Mouse (Mus musculus): ENCODE measurements around the gene Crhr2.

Gene Crhr2

DNA sequence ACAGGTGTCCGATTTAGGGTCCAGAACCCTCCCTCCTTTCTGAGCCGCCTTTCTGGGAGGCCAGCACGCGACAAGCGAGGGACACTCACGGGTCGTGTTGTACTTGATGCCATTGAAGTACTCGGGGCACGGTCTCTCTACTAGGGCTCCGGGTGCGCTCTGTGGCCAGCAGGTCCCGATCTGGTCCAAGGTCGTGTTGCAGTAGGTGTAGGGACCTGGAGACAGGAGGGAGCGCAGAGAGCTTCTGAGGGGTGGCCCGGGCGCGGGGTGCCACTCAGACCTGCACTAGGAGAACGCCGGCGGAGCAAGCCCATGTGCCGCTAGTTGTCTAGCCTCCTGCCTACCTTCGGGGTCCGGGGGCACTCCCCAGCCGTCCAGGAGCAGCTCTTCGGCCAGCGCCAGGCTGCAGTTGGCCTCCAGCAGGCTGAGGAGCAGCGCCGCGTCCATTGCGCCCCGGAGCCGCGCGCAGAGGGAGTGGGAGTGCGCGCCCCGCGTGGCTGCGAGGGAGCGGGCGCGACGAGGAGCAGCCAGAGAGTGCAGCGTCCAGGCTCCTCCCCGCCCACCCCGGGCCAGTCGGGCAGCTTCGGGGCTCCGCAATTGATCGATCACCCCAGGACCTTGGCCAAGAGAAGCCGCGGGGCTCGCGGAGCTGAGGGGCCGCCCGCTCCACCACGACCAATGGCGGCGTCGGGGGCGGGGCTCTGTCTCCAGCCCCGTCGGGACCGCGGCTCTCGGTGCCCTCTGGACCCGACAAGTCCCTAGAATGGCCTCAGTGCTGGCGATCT, 15.3 kb downstream of the Crhr2 start:
- no peak for DNase-seq

DNA sequence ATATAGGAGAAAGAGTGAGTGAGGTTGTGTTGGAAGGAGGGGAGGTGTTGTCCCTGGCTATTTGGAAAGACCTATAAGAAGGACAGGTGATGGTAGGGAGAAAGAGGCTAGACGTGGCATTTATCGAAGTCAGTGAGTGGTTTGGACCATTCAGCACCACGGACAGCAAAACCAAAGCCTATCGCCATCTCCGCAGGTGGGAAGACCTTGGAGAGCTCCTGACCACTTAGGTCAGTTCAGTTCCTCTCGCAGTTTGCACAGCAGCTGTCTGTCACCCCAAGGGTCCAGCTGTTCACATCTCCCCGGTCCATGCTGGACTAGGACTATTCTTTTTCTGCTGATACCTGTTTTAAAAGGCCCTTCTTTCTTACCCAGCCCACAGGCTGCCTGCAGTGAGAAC, 24.5 kb downstream of the Crhr2 start:
- no peak for DNase-seq

DNA sequence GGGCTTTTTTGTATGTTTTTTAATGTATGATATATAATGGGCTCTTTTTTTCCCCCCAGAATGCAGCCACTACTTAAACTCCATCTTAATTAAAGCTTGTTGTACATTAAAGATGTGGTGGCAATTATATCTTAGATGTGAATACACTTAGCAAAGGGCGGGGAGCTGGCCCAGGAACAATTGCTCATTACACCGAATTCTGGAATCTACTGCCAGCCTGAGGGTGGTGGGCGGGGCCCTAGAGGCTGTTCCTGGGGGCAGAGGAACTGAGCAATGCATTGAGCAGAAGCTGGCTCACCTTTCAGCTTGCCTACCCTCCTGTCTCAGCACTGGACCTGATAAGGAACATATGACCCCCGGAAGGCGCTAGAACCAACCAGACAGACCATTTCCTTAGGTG, 34.2 kb downstream of the Crhr2 start:
- DNase-seq: no peak

DNA sequence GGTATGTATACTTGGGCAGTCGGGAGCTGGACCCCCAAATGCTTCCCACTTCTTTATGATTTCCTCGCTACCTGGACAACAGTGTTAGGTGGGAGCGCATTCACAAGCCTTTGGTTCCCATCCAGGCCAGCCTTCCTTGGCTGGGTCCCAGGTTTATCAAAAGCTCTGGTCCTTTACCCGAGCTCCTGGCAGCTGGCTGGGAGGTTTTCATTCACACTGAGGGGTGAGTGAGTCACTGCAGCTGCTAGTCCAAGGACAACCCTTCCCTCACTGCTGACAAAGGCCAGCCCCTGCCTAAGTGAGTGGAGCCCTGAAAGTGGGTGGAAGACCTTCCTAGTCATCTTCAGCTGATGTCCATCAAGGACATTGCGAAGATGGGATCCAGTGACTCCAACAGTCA, 34.8 kb downstream of the Crhr2 start:
- no peak for DNase-seq

DNA sequence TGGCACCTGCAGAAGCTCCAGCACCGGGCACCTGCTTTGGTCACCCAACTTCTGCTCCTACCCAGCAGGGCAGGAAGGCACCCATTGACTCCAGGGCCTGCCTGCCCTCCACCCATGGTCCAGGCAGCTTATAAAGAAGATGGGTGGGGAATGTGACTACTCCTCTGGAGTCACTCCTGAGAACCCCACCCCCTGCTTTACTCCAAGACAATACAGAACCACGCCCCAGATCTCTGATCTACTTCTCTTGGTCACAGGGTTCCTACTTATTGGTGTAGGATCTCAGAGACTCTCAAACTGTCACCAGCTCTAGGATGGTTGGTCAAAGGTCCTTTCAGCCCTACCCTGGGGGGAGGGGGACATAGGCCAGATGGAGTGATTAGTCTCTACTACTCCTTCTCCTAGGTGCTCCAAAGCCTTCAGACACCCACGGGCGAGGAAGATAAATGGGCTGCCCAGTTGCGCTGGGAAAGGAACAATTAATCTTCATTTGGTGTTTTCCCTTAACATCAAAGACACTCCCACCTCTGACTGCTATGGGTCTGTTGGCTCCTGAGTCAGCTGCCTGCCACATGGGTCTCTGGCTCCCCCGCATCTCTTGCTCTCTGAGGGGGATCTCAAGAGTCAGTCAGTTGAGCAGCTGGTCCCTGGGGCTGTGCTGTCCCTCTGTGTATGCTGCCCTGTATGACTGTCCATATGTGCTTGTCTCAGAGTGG, 39.2 kb downstream of the Crhr2 start:
- no peak for DNase-seq

DNA sequence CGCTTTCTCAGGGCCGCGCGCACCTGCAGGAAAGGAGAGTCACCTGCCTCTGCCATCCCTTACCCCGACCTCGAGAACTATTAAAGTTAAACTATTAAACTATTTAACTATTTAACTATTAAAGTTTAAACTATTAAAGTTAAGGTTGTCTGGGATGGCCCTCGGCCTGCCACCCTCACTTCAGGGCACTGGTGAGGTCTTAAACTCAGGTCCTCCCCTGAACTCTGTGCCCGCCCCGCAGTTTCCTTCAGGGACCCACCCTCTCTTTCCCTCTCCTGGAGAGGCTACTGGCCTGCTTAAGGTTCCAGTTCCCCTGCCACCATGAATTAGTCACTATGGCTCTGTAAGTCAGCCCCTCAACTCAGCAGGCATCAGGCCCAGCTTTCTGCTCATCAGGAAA, 41.4 kb downstream of the Crhr2 start:
- no peak for DNase-seq

DNA sequence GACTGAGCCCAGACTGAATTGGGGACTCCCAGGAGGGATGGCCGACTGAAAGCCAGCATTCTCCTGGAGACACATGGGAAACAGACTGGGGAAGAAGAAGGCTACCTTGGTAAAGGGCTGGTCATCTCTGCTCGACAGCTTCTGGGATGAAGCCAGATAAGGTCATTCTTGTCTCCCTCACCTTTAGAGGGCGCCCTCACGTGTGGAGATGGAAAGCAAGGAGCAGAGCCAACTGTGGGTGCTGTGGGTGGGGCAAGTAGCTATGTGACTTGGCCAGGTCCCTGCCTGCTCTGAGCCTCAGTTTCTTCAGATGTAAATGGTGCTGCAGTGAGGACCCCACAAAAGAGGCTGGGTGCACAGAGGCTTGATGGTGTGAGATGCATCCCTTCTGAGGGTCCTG, 42.2 kb downstream of the Crhr2 start:
- no peak for DNase-seq

DNA sequence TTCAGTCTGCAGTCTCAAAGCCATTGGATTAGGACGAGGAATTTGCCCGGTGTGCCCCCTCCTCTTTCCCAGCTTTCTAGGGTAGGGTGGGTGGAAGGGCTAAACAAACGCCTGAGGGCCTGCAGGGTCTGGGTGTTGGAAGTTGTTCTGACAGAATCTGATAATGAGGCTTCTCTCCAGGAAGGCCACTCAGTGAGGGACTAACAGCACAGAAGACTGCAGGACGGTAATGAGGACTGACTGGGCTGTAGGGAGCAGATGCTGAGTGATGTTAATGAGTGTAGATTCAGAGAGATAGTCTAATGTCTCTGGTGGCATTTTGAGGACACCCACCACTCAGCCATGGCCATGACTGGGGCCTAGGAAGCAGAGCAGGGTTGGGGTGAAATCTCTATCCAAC, 45.5 kb downstream of the Crhr2 start:
- DNase-seq: no peak

DNA sequence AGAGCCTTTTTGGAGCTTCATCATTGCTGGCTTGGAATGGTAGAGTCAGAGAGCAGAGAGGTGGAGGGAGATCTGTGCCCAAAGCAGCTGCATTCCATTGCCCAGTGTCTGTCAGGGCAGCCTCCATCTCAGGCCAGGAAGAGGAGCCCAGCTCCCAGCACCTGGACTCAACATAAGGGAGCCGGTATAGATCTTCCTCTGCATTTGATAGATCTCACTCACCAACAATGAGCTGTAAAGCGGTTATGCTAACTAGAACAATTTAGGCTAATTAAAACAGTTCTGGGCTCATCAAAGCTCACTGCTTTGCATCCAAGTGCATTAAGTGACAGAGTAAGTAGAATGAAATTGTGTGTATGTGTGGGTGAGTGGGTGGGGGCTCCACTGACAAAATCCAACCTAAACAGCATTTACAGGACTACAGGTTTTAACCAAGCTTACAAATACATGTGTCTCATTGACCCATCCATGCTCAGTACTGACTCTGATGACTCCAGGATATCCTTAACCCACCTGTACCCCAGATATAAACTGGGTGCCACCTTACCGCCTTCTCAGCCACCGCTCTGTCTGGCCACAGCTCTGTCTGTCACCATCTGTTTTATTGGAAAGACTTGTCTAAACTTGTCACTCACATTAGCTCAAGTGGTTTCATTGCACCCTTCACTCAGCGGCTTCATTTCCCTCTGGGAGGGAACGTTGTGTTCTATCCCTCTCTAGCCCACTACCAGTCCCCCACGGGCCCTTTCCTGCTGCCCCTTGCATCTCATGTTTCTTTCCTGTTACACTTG, 50.4 kb downstream of the Crhr2 start:
- no peak for DNase-seq

DNA sequence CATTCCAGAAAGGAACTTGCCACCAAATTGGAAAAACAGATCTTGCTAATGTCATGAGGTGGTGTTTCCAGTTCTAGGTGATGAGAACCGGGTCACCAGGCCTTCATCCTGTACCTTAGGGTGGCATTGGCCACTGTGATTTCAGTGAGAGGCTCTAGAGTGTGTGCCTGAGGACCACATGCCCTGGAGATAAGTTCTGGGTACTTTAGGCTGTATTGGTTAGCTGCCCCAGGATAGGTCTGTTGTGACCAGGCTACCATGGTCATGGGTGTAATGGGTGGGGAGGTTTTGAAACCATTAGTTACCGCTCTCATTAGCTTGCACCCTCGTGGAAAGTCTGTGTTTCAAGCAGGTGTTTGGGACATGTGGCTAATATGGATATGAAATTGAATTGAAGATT, 51.4 kb downstream of the Crhr2 start:
- DNase-seq: no peak

DNA sequence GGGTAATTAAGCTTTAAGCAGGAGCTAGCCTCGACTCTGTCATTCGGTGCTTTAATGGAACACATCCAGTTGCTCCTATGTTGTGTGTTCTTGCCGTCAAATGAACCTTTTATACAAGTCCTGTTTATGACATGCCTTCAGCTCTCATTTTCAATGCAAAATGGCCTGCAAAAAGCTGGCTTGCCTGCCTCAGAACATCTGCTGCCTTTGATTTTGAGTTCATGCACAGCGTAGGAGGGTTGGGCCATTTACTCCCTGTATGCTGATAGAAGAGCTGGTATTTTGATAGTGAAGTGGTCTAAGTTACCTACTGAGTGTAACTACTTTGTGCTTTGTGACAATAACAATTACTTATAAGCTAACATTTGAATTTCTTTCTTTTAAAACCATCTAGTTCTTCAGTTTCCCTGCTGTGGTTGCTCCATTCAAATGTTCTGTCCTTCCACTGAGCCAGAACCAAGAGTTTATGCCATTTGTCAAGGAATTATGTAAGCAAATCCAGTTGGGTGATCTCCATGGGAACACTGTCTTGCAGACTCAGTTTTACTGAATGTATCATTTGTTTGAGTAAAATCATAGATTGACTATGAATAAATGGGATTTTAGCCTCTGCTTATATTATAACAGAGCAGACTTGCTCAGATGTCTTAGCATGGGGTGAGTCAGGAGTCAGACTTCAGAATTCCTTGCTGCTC, 56.1 kb downstream of the Crhr2 start:
- DNase-seq: no peak

DNA sequence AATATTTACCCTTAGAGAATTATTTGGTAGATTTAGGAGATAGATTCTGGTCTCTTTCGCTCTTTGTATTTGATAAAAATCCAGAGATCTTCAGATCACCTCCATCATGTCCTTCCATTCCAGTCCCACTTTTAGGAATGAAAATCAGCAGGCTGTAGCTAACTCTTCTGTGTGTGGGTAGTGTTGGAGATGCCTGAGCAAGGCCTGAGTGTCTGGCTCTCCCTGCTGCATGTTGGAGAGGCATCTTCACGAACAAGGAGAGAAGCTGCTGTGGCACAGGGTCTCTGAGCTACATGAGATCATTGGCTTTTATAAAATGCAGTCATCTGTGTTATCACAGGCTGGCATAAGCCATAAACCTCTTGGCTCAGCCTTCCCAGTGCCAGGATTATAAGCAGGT, 66.9 kb downstream of the Crhr2 start:
- DNase-seq: no peak

DNA sequence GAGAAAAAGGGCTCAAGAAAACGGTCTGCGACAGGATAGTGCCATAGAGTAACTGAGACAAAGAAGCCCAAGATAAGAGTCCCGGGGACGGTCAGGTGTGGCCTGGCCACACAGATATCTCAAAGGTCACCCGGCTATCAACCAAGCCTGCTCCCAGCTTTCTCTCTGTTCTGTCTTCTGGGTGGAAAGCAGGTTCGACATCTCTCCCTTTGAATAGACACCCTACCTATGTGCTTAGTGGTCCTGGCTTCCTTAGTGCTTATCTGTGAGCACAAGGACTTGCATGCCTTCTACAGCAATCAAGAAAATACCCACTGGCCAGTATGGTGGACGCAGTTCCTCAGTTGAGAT, 68.4 kb downstream of the Crhr2 start:
- DNase-seq: no peak

DNA sequence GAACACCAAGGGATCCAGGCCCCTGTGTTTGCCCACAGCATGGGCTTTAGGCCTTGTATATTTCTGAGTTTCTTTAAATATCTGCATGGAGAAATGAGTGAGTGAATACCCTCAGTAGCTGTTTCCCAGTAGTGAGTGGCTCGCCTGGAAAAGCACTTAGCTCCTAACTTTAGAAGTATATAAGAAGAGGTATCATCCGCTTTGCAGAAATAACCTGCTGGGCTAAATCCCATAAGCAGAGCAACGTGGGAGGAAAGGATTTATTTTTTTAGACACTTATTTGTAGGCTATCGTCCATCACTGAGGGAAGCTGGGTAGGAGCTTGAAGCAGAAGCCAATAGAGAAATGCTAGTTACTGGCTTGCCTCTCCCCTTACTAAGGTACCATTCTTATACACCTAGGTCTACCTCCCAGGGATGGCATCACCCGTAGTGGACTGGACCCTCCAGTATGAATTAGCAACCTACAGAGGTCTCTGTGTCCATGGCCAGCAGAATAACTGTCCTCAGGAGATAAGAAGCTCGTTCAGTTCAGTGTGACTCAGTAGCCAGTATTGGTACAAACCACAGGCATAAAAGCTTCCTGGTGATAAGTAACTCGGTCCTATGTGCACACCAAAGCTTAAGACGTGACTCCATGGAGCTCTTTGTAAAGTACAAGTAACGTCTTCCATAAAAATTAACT, 68.9 kb downstream of the Crhr2 start:
- no peak for DNase-seq

DNA sequence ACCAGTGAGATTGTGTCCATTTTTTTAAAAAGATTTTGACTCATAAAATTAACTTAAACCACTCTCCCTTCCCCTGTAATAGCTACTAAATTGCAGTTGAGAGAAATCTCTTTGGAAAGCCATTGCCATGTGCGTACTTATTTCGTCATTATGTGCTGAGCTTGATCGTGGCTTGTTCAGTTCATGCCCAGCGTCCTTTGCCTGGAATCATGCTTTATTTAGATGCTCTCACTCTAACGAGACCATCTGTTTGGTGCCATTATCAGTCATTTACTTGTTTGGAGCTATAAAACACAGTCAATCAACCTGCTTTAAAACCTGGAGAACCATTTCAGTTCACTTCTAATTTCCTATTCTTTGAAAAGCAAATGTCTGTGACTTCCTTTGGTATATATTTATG, 70.6 kb downstream of the Crhr2 start:
- DNase-seq: no peak

DNA sequence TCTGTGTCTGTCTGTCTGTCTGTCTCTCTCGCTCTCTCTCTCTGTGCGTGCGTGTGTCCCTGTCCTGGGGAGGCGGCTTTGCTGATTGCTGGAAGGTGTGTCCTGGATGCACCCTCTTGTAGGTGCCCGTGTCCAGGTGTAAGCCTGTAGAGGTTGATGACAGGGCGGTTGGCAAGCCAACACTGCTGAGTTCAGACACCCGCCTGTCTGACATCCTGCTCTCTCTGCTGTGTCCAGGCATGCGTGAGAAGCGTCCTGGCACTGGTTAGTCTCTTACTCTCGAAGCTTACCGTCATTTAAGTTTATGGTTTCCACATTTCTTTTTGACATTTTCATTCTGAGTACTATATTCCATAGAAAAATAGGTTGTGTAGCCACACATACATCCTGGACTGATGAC, 71.5 kb downstream of the Crhr2 start:
- DNase-seq: peak; percentile 42 to 59

DNA sequence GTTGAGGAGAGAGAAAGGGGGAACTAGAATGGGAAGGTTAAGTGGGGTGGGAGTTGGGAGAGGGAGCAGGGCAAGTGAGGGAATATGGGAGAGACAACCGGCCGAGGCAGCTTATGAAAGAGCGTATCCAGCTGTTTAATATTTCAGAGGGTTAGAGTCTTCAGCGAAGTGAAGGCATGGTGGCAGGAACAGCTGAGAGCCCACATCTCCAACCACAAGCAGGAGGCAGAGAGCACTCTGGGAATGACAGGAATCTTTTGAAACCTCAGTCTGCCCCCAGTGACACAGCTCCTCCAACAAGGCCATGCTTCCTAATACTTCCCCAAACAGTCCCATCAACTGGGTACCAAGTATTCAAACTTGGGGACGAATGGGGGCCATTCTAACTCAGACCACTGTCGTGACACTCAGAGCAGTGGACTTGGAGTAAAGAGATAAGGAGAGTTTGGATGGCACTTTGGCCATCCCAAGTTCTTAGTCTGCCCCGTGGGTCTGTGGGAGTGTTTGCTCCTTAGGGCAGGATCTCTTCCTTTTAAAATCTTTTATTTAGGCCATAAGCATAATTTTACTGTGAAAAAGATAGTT, 72.5 kb downstream of the Crhr2 start:
- DNase-seq: no peak

DNA sequence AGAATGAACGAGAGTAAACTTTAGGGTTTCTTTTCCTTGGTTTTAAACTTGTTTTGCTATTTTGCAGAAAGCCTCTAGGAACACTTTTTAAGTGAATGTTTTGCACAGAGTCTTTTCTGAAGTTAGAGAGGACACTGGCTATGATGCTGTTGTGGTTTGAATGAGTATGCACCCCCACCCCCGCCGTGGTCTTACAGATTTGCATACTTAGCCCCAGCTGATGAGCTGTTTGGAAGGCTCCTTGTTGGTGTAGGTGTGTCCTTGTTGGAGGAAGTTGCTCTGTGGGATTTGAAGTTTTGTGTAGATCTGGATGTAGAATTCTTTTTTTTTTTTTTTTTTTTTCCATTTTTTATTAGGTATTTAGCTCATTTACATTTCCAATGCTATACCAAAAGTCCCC, 75.4 kb downstream of the Crhr2 start:
- DNase-seq: no peak

DNA sequence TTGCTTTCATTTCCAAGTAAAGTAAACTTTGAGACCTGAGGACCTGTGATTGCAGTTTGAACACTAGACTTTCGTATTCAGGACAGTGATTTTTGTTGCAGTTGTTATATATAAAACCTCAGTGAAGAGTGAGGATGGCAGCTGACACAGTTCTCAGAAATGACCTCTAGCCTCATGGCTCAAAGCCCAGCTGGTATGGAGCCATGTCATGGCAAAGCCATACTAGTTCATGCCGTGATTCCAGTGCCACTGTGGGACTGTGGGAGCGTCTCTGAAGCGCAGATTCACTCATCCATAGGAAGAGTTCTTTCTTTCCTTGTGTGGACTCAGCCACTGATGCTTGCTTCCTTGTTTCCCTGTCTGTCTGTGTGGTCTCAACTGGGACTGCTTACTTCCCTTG, 78.3 kb downstream of the Crhr2 start:
- no peak for DNase-seq

DNA sequence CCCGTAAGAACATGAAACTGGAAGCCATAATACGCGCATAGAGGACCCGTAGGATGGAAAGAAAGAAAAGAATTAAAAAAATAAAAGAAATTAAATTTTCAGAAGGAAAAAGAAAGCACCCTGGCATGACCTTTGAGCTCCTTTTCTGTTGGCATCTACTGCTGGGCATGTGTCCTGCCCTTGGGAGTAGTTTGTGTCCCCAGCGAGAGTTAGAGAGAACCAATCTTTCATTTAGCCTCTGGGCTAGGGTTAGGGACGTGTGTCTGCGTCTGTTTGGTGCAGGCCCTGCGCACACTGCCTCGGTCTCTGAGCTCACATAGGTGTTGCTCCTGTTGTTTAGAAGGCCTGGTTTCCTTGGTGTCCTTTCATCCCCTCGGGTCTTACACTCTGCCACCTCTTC, 83.6 kb downstream of the Crhr2 start:
- no peak for DNase-seq

DNA sequence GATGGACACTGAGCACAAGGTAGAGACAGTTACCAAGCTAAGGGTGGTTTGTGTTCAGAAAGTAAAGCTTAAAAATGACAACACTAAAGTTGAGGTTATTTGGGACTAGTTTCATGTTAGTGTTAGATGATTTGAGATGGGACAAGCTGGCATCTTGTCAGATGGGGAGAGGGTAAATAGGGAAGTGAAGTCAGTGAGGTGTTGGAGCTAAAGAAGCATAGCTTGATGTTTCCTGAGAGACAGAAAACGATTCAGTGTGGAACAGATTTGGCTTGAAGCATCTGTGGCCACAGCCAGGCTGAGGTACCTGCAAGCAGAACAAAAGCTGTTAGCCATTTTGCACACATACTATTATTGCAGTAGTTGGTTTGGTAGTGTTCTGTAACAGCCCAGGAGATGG, 87.5 kb downstream of the Crhr2 start:
- no peak for DNase-seq

DNA sequence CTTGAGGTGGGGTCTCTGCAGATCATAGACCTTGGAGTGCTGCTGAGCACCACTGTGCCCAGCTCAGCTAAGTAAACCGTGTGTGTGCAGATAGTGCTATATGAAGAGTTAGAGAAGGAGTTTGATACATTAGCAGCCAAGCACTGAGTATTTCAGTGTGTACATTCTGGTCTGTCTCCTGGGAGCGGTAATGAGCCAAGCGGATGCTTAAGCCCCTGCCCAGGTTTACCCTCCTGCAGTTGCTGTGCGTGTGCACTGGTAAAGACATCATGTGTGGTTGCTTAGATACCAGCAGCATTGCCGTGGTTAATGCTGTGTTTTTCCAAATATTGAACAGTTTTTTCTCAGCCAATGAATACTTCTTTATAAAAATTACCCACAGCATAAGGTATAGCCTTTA, 88.3 kb downstream of the Crhr2 start:
- no peak for DNase-seq

Measured in cerebellum, adult 18-20 months (tissue).